Comparison of ENCODE assay signal across 9 mouse cellular contexts in the genomic region with DNA sequence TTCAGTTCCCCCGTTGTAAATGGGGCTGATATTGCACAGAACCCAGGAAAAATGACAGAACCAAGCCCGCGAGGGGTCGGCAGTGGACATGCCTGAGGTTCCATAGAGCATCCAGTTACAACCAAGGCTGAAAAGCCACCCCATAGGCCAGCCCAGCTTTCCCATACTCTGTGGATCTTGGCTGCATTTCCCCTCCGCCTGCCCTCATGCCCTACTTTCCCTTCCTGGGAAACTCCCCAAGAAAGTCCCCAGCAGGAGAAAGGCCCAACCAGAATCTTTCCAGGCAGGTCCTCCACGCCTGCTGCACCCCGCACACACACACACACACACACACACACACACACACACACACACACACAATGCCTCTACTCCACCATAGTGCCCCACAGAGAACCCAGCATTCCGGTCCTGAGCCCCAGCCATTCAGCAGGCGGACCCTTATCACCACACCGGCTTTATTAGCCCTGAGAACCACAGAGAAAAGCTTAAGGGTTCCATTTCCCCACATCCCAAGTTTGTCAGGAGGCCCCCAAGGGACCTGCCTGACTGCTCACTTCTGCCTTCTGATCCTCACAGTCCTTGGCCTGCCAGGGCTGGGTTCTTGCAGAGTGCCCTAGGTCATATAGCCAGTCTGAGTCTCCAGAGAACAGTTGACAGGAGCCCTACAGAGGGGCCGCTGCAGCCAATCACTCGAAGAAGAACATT. TPM values are rescaled to one million over a fixed set of nuclear protein-coding genes. Genes with fewer than 3 reads are reported as not detected.
DNase-seq lines count a peak whose midpoint lies in the region; ATAC-seq and TF ChIP-seq lines count a peak whose summit lies in the region.
"Had no signal": no experiment of that assay in that cellular context is flagged by ENCODE, and none has a peak within 500 bp of the region (broad histone marks: within the 10 kb centered on the region; RNA-seq: fewer than 3 reads in every experiment).

No protein-coding gene starts in this region.

- H3K27ac ChIP-seq in kidney, embryonic 15.5 days: peak overlapping the region; percentile 78
- peak overlapping the region; percentile 66 for H3K27ac ChIP-seq in heart, embryonic 16.5 days (ENCODE audit: low read length)
- H3K27ac ChIP-seq in thymus, adult 2 months (ENCODE audit: control insufficient read depth, insufficient read depth, low read length): no peak overlapping the region

- TF ChIP-seq POLR2A in thymus, adult 2 months (IDR thresholded peaks at IDR 0.05; ENCODE audit: control insufficient read depth, extremely low read depth, insufficient read depth, low read length, poor library complexity): no peak

- H3K9ac ChIP-seq in kidney, embryonic 15.5 days: 0 out of 2 replicates have a peak overlapping the region, but pooled peaks have one; percentile 21
- H3K9ac ChIP-seq in heart, embryonic 16.5 days (ENCODE audit: low read length): peak overlapping the region; percentile 56

- no peaks in the 10 kb centered on the region for H3K9me3 ChIP-seq in kidney, embryonic 15.5 days (replicated peaks)
- no peaks in the 10 kb centered on the region for H3K9me3 ChIP-seq in heart, embryonic 16.5 days (replicated peaks; ENCODE audit: control insufficient read depth, low read length)

- H3K4me1 ChIP-seq in kidney, embryonic 15.5 days: peaks cover 70% of the 10 kb centered on the region
- peaks cover 7% of the 10 kb centered on the region for H3K4me1 ChIP-seq in heart, embryonic 16.5 days (ENCODE audit: control insufficient read depth, insufficient read depth, low read length)
- H3K4me1 ChIP-seq in thymus, adult 2 months (replicated peaks; ENCODE audit: control insufficient read depth, insufficient read depth, low read length): no peaks in the 10 kb centered on the region

- peaks cover 14% of the 10 kb centered on the region; the same call in 1 of the 2 replicates for H3K27me3 ChIP-seq in kidney, embryonic 15.5 days
- H3K27me3 ChIP-seq in heart, embryonic 16.5 days (ENCODE audit: control insufficient read depth, insufficient read depth, low read length): peaks cover 4% of the 10 kb centered on the region
- no peaks in the 10 kb centered on the region for H3K27me3 ChIP-seq in thymus, adult 2 months (ENCODE audit: control insufficient read depth, insufficient read depth, low read length)

- WGBS in kidney, embryonic 15.5 days: 60% methylated on average over 12 of the region's 12 CpGs
- 59% methylated on average over 12 of the region's 12 CpGs for WGBS in heart, embryonic 16.5 days
- WGBS in thymus, adult 2 months: 92% methylated on average over 12 of the region's 12 CpGs

- peak overlapping the region; percentile 39 for H3K4me2 ChIP-seq in kidney, embryonic 15.5 days
- peak overlapping the region; percentile 36 for H3K4me2 ChIP-seq in heart, embryonic 16.5 days (ENCODE audit: low read depth, low read length)

- no peaks in the 10 kb centered on the region for H3K36me3 ChIP-seq in kidney, embryonic 15.5 days
- no peaks in the 10 kb centered on the region for H3K36me3 ChIP-seq in heart, embryonic 16.5 days (ENCODE audit: control insufficient read depth, insufficient read depth)
- no peaks in the 10 kb centered on the region for H3K36me3 ChIP-seq in thymus, adult 2 months (ENCODE audit: control insufficient read depth, insufficient read depth, low read length)

- H3K4me3 ChIP-seq in kidney, embryonic 15.5 days (replicated peaks): peak overlapping the region; percentile 15
- peak overlapping the region; percentile 41 for H3K4me3 ChIP-seq in heart, embryonic 16.5 days (ENCODE audit: low read length)
- H3K4me3 ChIP-seq in thymus, adult 2 months (ENCODE audit: control insufficient read depth, insufficient read depth, low read length): no peak overlapping the region

- TF ChIP-seq CTCF in thymus, adult 2 months (IDR thresholded peaks at IDR 0.05; ENCODE audit: borderline replicate concordance, control insufficient read depth, extremely low read depth, insufficient read depth, low read length, poor library complexity): no peak

- 0 out of 2 replicates have a peak, but pooled peaks have one; percentile 36 for ATAC-seq in frontal cortex, adult (ENCODE audit: low TSS enrichment)
- ATAC-seq in kidney, embryonic 15.5 days (replicated peaks; ENCODE audit: low FRiP score): no peak
- ATAC-seq in heart, embryonic 16.5 days (replicated peaks; ENCODE audit: extremely low read depth, insufficient read depth, low FRiP score): no peak
- ATAC-seq in megakaryocyte-erythroid progenitor cell, adult 5-6 weeks (replicated peaks; ENCODE audit: low FRiP score, low TSS enrichment, poor library complexity, severe bottlenecking): no peak
- ATAC-seq: forebrain, embryonic 16.5 days had no signal

- DNase-seq in frontal cortex, adult 2 months (ENCODE audit: extremely low spot score in 1 of 2, low spot score in 1 of 2): no peak
- no peak for DNase-seq in kidney, adult 9 months
- peak; percentile 90 for DNase-seq in 3T3-L1 (ENCODE audit: low read depth, low spot score)
- DNase-seq in thymus, adult 2 months: no peak

RNA-seq across cellular contexts. Expression of a gene that starts 1.4 kb away (rescaled TPM):
- 1.1 and 1.5 TPM in 2 replicates for polyA plus RNA-seq in frontal cortex, adult 2 months (2012; rRNA removed)
- 5.1 and 6.9 TPM in 2 replicates for polyA plus RNA-seq in kidney, embryonic 15.5 days (2015; fragmentation: Nextera tagmentation; extraction: Ambion mirVana)
- 6.1 and 6.6 TPM in 2 replicates for polyA plus RNA-seq in heart, embryonic 16.5 days (2015; fragmentation: Nextera tagmentation; extraction: Ambion mirVana)
- 7.7 and 8.6 TPM in 2 replicates for polyA plus RNA-seq in thymus, adult 2 months (2012; rRNA removed)
- total RNA-seq in megakaryocyte-erythroid progenitor cell, adult 5-6 weeks (2014; fragmentation: Nextera tagmentation): not detected in 2 replicates
- not detected in 2 replicates for total RNA-seq in megakaryocyte-erythroid progenitor cell, adult 5-6 weeks (2017)

RNA-seq across cellular contexts. Expression of a gene that starts 19.9 kb away (rescaled TPM):
- polyA plus RNA-seq in frontal cortex, adult 2 months (2012; rRNA removed): 30.1 and 34.9 TPM in 2 replicates
- polyA plus RNA-seq in kidney, embryonic 15.5 days (2015; fragmentation: Nextera tagmentation; extraction: Ambion mirVana): 3.0 and 3.1 TPM in 2 replicates
- polyA plus RNA-seq in heart, embryonic 16.5 days (2015; fragmentation: Nextera tagmentation; extraction: Ambion mirVana): 0.10 and 0.33 TPM in 2 replicates
- 3.8 and 5.7 TPM in 2 replicates for polyA plus RNA-seq in thymus, adult 2 months (2012; rRNA removed)
- total RNA-seq in megakaryocyte-erythroid progenitor cell, adult 5-6 weeks (2014; fragmentation: Nextera tagmentation): not detected in 2 replicates
- total RNA-seq in megakaryocyte-erythroid progenitor cell, adult 5-6 weeks (2017): not detected in 2 replicates

RNA-seq across cellular contexts. Expression of a gene that starts 20.5 kb away (rescaled TPM):
- polyA plus RNA-seq in frontal cortex, adult 2 months (2012; rRNA removed): not detected in 2 replicates
- 0.43 and 0.77 TPM in 2 replicates for polyA plus RNA-seq in kidney, embryonic 15.5 days (2015; fragmentation: Nextera tagmentation; extraction: Ambion mirVana)
- polyA plus RNA-seq in heart, embryonic 16.5 days (2015; fragmentation: Nextera tagmentation; extraction: Ambion mirVana): 0.10 and 0.32 TPM in 2 replicates
- polyA plus RNA-seq in thymus, adult 2 months (2012; rRNA removed): 0.20 and 0.34 TPM in 2 replicates
- total RNA-seq in megakaryocyte-erythroid progenitor cell, adult 5-6 weeks (2014; fragmentation: Nextera tagmentation): not detected in 2 replicates
- total RNA-seq in megakaryocyte-erythroid progenitor cell, adult 5-6 weeks (2017): not detected in 2 replicates
- polyA plus RNA-seq: forebrain, embryonic 16.5 days had no signal

RNA-seq across cellular contexts. Expression of a gene that starts 30.7 kb away (rescaled TPM):
- 1.6 and 1.9 TPM in 2 replicates for polyA plus RNA-seq in frontal cortex, adult 2 months (2012; rRNA removed)
- 1.1 and 1.6 TPM in 2 replicates for polyA plus RNA-seq in kidney, embryonic 15.5 days (2015; fragmentation: Nextera tagmentation; extraction: Ambion mirVana)
- polyA plus RNA-seq in heart, embryonic 16.5 days (2015; fragmentation: Nextera tagmentation; extraction: Ambion mirVana): 0.95 and 1.1 TPM in 2 replicates
- polyA plus RNA-seq in thymus, adult 2 months (2012; rRNA removed): 2.0 and 2.1 TPM in 2 replicates
- not detected in 2 replicates for total RNA-seq in megakaryocyte-erythroid progenitor cell, adult 5-6 weeks (2014; fragmentation: Nextera tagmentation)
- total RNA-seq in megakaryocyte-erythroid progenitor cell, adult 5-6 weeks (2017): not detected in 2 replicates
